Comparison of ENCODE assay signal across 7 mouse cellular contexts in genomic region chr4:126202303-126203181, GRCm38 (mm10). TPM values are rescaled to one million over a fixed set of nuclear protein-coding genes. Genes with fewer than 3 reads are reported as not detected.
DNase-seq lines count a peak whose midpoint lies in the region; ATAC-seq lines count a peak whose summit lies in the region.

Gene Thrap3, minus strand, starts transcription at chr4:126202760.

- no peaks in the 10 kb centered on the region for H3K9me3 ChIP-seq in embryonic facial prominence, embryonic 11.5 days (replicated peaks; ENCODE audit: control insufficient read depth, low read length)
- H3K9me3 ChIP-seq in limb, embryonic 10.5 days (replicated peaks), result no peaks in the 10 kb centered on the region
- H3K9me3 ChIP-seq in midbrain, embryonic 13.5 days, result no peaks in the 10 kb centered on the region

- DNase-seq in adrenal gland, postnatal 14 days, result peak; percentile 100
- DNase-seq in embryonic facial prominence, embryonic 11.5 days (ENCODE audit: low spot score), result peak; percentile 99
- DNase-seq in kidney, adult 11 months, result peak; percentile 99
- peak; percentile 99 for DNase-seq in limb, embryonic 10.5 days (ENCODE audit: low spot score)
- DNase-seq in spleen, adult 12 weeks (ENCODE audit: low spot score), result peak; percentile 93

- H3K27me3 ChIP-seq in embryonic facial prominence, embryonic 11.5 days (ENCODE audit: control insufficient read depth, insufficient read depth, low read length), result no peaks in the 10 kb centered on the region
- no peaks in the 10 kb centered on the region for H3K27me3 ChIP-seq in limb, embryonic 10.5 days (ENCODE audit: low read depth, poor library complexity, severe bottlenecking)
- no peaks in the 10 kb centered on the region for H3K27me3 ChIP-seq in midbrain, embryonic 13.5 days

- peak within 1 kb of the TSS; percentile 75 for H3K4me3 ChIP-seq in embryonic facial prominence, embryonic 11.5 days (ENCODE audit: low read depth, low read length)
- peak within 1 kb of the TSS; percentile 81 for H3K4me3 ChIP-seq in limb, embryonic 10.5 days
- peak within 1 kb of the TSS; percentile 70 for H3K4me3 ChIP-seq in midbrain, embryonic 13.5 days (replicated peaks)

- peak; percentile 98 for ATAC-seq in embryonic facial prominence, embryonic 11.5 days (replicated peaks; ENCODE audit: insufficient number of reproducible peaks, low FRiP score, low TSS enrichment, low read depth)
- peak; percentile 90 for ATAC-seq in granulocyte monocyte progenitor cell, adult 5-6 weeks (replicated peaks; ENCODE audit: poor library complexity, severe bottlenecking)
- peak; percentile 100 for ATAC-seq in midbrain, embryonic 13.5 days

- no peaks in the 10 kb centered on the region for H3K4me1 ChIP-seq in embryonic facial prominence, embryonic 11.5 days (ENCODE audit: control insufficient read depth, insufficient read depth, low read length)
- peaks cover 37% of the 10 kb centered on the region for H3K4me1 ChIP-seq in limb, embryonic 10.5 days
- peaks cover 37% of the 10 kb centered on the region for H3K4me1 ChIP-seq in midbrain, embryonic 13.5 days (replicated peaks)

- peak within 1 kb of the TSS; percentile 55 for H3K4me2 ChIP-seq in embryonic facial prominence, embryonic 11.5 days (ENCODE audit: low read depth, low read length)
- H3K4me2 ChIP-seq in midbrain, embryonic 13.5 days (replicated peaks), result peak within 1 kb of the TSS; percentile 86

- H3K27ac ChIP-seq in embryonic facial prominence, embryonic 11.5 days (replicated peaks; ENCODE audit: low read depth, low read length), result peak within 1 kb of the TSS; percentile 93
- H3K27ac ChIP-seq in limb, embryonic 10.5 days, result peak within 1 kb of the TSS; percentile 97
- H3K27ac ChIP-seq in midbrain, embryonic 13.5 days, result peak within 1 kb of the TSS; percentile 95

- H3K9ac ChIP-seq in embryonic facial prominence, embryonic 11.5 days (replicated peaks; ENCODE audit: low read length), result peak within 1 kb of the TSS; percentile 90
- peak within 1 kb of the TSS; percentile 85 for H3K9ac ChIP-seq in midbrain, embryonic 13.5 days (replicated peaks)

- WGBS in embryonic facial prominence, embryonic 11.5 days, result under 1% methylated on average over 72 of the region's 75 CpGs
- WGBS in limb, embryonic 10.5 days, result under 1% methylated on average over 75 of the region's 75 CpGs
- under 1% methylated on average over 66 of the region's 75 CpGs for WGBS in midbrain, embryonic 13.5 days

- no peaks in the 10 kb centered on the region for H3K36me3 ChIP-seq in embryonic facial prominence, embryonic 11.5 days (replicated peaks; ENCODE audit: control insufficient read depth, insufficient read depth, low read depth, low read length)
- peaks cover 26% of the 10 kb centered on the region for H3K36me3 ChIP-seq in limb, embryonic 10.5 days
- no peaks in the 10 kb centered on the region for H3K36me3 ChIP-seq in midbrain, embryonic 13.5 days

RNA-seq across cellular contexts. Expression of gene Thrap3, which starts in this region (rescaled TPM):
- 190 and 212 TPM in 2 replicates for total RNA-seq in adrenal gland, postnatal 14 days (2021)
- 211 and 232 TPM in 2 replicates for polyA plus RNA-seq in embryonic facial prominence, embryonic 11.5 days (2014; fragmentation: Nextera tagmentation; extraction: Ambion mirVana)
- total RNA-seq in granulocyte monocyte progenitor cell, adult 5-6 weeks (2014; fragmentation: Nextera tagmentation), result 215 and 267 TPM in 2 replicates
- 304 and 361 TPM in 2 replicates for total RNA-seq in granulocyte monocyte progenitor cell, adult 5-6 weeks (2017)
- 263 and 287 TPM in 2 replicates for polyA plus RNA-seq in limb, embryonic 10.5 days (2016; fragmentation: Nextera tagmentation; extraction: Ambion mirVana)
- polyA plus RNA-seq in midbrain, embryonic 13.5 days (2015; fragmentation: Nextera tagmentation; extraction: Ambion mirVana), result 174 and 180 TPM in 2 replicates

Comparison
In these comparisons a context has a peak if more than half of its experiments do, and no peak if none do; other contexts are left out.
1. Peak in every context shown above with its lines: DNase-seq, ATAC-seq, H3K4me3 ChIP-seq and H3K27ac ChIP-seq.